Mouse (Mus musculus) left cerebral cortex, postnatal 14 days (tissue): ENCODE data around the gene Coq8a. TPM values are rescaled to one million over a fixed set of nuclear protein-coding genes. Genes with fewer than 3 reads are reported as not detected.

Source experiments
- DNase-seq, 2 experiments: peaks; one replicate each; pipeline ENCODE4 v3.0.0; 2021 to 2022; ENCODE audit warnings: low spot score in 2 of 2, mixed read lengths in 1 of 2
- intact Hi-C: fragments of 180-260 bp; cut with DNase I; formaldehyde crosslinking; loops from one replicate; pipeline ENCODE4 v1.15.1; 2025
- long read RNA-seq, 2 experiments: library from polyadenylated mRNA; stranded (forward); transcript quantifications; one replicate each; pipeline ENCODE4 v2.0.0; 2021
- total RNA-seq, 2 experiments: library from RNA; stranded (reverse); gene quantifications; 2 replicates each; pipeline ENCODE4 v1.2.3; 2021

The Coq8a gene
- 10 to 100 TPM; 31.3 to 34.9 TPM for total RNA-seq
- long read RNA-seq, experiment 1, full-length matches to known transcripts: 29 of 41 reads
- long read RNA-seq, experiment 1, partial matches to known transcripts: 3 of 41 reads
- long read RNA-seq, experiment 1, other reads (novel, unspliced or antisense): 9 of 41 reads
- long read RNA-seq, experiment 2, full-length matches to known transcripts: 19 of 24 reads
- long read RNA-seq, experiment 2, partial matches to known transcripts: 2 of 24 reads
- long read RNA-seq, experiment 2, other reads (novel, unspliced or antisense): 3 of 24 reads

- DNase-seq: no peak
- intact Hi-C loops: no loop called here
Observed at GRCm38 (mm10) chr1:180198959-180199714, at the start of gene Coq8a. Gene Coq8a (minus strand): TSS chr1:180199602.

GRCm38 (mm10) chr1:180248593-180249146 lies 49.3 kb upstream of the Coq8a start:
- intact Hi-C loops: no loop called here
- no peak for DNase-seq

- no peak for DNase-seq
- intact Hi-C loops: no loop called here
Observed at GRCm38 (mm10) chr1:180247901-180248300, 48.5 kb upstream of the Coq8a start.

- intact Hi-C loops: no loop called here
- no peak for DNase-seq
Observed at GRCm38 (mm10) chr1:180245741-180246507, 46.5 kb upstream of the Coq8a start.

GRCm38 (mm10) chr1:180231729-180232128 lies 32.3 kb upstream of the Coq8a start:
- DNase-seq: no peak
- intact Hi-C loops: no loop called here

GRCm38 (mm10) chr1:180230580-180230979 lies 31.2 kb upstream of the Coq8a start:
- no peak for DNase-seq
- intact Hi-C loops: no loop called here

- intact Hi-C loops: no loop called here
- no peak for DNase-seq
Observed at GRCm38 (mm10) chr1:180229906-180230305, 30.5 kb upstream of the Coq8a start.

GRCm38 (mm10) chr1:180228854-180229253 lies 29.5 kb upstream of the Coq8a start:
- intact Hi-C loops: no loop called here
- no peak for DNase-seq

GRCm38 (mm10) chr1:180226766-180227165 lies 27.4 kb upstream of the Coq8a start:
- DNase-seq: no peak
- intact Hi-C loops: no loop called here

GRCm38 (mm10) chr1:180226221-180226713 lies 26.9 kb upstream of the Coq8a start:
- DNase-seq: no peak
- intact Hi-C loops: no loop called here

- DNase-seq: peak in 1 of 2 experiments; percentile 14
- intact Hi-C loops: no loop called here
Observed at GRCm38 (mm10) chr1:180225500-180226220, 26.3 kb upstream of the Coq8a start.

GRCm38 (mm10) chr1:180222007-180222406 lies 22.6 kb upstream of the Coq8a start:
- intact Hi-C loops: no loop called here
- DNase-seq: no peak

GRCm38 (mm10) chr1:180220791-180221542 lies 21.6 kb upstream of the Coq8a start:
- intact Hi-C loops: no loop called here
- no peak for DNase-seq

GRCm38 (mm10) chr1:180216541-180217276 lies 17.3 kb upstream of the Coq8a start:
- DNase-seq: no peak
- intact Hi-C loops: loop anchor here (5.0 kb wide), 1 partner anchor 369 kb away; no protein-coding TSS in a partner anchor

- peak; percentile 43 to 49 for DNase-seq
- intact Hi-C loops: loop anchor here (2.0 to 5.0 kb wide), 2 partner anchors 40 to 368 kb away; no protein-coding TSS in a partner anchor
Observed at GRCm38 (mm10) chr1:180215044-180215443, 15.6 kb upstream of the Coq8a start.

GRCm38 (mm10) chr1:180212911-180213310 lies 13.5 kb upstream of the Coq8a start:
- intact Hi-C loops: no loop called here
- no peak for DNase-seq

- intact Hi-C loops: no loop called here
- no peak for DNase-seq
Observed at GRCm38 (mm10) chr1:180210781-180211271, 11.4 kb upstream of the Coq8a start.
